Mouse (Mus musculus): ENCODE results near the gene Fam186a.
"Not testable (repeated sequence)": the region's sequence is repeated elsewhere in the genome, so short reads cannot be mapped to it uniquely, and the experiment has no call there.

The Fam186a gene

DNA sequence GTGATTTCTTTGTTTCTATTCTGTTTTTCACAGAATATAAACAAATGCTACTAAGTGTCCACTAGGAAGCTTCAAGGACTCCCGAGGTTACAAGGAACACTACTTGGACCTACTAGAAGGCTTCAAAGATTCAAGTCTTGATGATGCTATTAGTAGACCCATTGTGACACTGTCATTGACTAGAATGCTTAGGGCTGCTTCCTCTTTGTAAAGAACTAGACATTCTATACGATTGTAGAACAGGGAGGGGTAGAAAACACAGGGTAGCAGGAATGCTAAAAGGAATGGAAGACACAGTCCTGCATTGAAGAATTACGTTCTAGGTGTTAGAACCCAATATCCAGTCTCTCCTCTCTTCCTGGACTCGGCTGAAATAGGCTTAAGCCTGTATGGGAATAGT is at the start of gene Fam186a:
TSS of gene Fam186a (minus strand) at position 101 of the 400 bp plus-strand sequence.
- no peak for DNase-seq

- DNase-seq, result no peak
Observed at GRCm38 (mm10) chr15:100006180-100006579, 39.3 kb upstream of the Fam186a start.

- no peak for DNase-seq
Observed at GRCm38 (mm10) chr15:100004677-100005273, 37.9 kb upstream of the Fam186a start.

GRCm38 (mm10) chr15:99999390-99999789 is 32.5 kb upstream of the Fam186a start:
- no peak for DNase-seq

GRCm38 (mm10) chr15:99997114-99997804 is 30.4 kb upstream of the Fam186a start:
- no peak for DNase-seq

DNA sequence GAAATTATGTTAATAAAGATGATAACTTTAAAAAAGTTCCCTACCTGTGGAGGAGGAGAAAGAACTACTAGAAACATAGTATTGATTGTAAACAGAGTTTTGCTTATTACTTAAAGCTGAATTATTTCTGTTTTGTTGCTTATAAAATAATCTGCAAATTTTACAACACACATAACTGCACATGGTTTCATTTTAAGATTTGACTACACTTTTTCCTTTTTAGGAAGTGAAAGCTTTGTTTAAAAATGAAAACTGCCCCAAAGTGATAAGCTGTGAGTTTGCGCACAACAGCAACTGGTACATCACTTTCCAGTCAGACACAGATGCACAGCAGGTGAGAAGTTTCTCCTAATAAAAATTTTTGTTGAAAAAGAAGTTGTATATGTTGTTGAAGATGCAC is 26.2 kb upstream of the Fam186a start:
- DNase-seq, result no peak

DNA sequence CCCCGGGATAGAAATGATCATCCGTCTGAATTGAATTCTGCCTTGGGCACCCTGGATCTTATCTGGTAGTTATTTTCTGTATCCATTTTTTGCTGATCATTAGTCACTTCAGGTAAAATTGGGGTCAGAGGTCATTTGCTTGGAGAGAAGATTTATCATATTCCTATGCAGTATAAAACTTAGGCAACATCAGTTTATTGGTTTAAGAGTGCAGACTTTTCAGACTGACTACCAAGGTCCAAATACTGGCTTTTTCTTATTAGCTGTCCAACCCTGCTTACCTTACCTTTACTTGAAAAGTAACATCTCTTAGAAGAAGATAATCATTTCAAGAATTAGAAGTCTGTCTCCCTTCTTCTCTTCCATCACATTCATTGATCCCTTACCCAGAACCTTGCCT is 12.9 kb upstream of the Fam186a start:
- no peak for DNase-seq

GRCm38 (mm10) chr15:99979266-99979665 is 12.4 kb upstream of the Fam186a start:
- DNase-seq, result no peak

- not testable (repeated sequence) for DNase-seq
Observed at GRCm38 (mm10) chr15:99976121-99976520, 9.3 kb upstream of the Fam186a start.

- DNase-seq, result no peak
Observed at GRCm38 (mm10) chr15:99974476-99975220, 7.8 kb upstream of the Fam186a start.

DNA sequence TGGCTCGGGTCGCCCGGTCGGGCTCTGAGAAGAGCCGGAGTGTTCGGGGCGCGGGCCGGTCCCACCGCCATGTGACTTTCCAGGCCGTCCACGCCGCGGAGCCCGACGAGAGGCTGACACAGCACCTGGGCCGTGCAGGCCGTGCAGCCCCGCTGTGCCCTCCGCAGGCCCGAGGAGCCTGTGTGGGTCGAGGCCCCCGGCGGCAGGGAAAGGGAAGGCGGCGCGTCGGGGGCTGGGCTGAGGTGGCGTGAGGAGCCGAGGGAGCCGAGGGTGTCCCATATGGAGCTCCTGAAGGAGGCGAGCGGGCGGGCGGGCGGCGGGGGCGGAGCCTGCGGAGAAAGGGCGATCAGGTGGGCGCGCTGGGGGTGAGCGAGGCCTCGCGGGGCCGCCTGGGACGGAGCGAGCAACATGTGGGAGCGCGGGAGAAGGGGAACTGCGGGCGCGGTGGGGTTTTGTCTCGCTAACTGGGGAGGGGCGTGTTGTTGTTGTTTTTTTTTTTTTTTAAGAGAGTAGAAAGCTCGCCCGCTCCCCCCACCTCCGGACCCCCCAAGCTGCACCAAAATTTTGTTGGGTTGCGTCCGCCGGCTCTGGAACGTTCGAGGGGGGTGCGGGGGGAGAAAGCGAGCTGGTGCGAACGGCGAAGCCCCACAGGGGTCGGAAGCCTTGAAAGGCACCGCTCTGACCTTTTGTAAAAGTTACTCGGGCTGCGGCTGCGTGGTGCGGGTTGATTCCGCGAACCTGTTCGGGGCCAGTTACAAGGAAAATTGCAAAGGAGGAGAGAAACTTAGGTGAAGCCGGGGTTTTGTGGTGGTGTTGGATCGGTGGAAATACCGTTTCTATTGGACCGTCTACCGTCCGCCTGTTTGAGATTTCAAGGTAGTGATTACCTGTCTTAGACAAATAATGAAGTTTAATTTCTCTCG is 6.4 kb upstream of the Fam186a start:
- peak; percentile 28 for DNase-seq

DNA sequence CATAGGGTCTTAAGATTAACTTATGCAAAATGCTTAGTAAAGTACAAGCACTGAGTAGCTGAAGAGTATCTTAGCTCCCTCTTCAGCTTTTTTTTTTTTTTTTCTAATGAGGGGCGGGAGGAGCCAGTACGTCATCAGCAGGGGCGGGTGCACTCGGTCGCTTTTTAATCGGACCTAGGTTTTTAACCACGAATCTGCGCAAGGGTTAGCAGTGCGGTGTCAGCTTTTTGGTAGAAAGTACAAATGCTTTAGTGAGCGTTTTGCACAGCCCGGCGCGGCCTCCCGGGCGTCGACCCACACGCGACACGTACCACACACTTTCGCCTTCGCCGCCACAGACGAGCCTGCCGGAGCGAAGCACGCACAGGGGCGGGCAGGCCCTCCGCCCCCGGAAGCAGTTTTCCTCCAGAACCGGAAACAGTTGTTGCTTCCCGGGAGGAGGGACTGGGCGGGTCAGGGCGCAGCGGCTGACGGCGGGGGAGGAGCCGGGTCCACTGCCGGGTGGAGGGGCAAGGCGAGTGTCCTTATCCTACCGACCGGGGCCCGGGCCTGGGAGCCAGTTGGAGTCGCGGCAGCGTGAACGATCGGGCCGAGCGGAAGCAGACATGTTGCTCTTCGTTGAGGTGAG is 5.6 kb upstream of the Fam186a start:
- peak; percentile 97 for DNase-seq

DNA sequence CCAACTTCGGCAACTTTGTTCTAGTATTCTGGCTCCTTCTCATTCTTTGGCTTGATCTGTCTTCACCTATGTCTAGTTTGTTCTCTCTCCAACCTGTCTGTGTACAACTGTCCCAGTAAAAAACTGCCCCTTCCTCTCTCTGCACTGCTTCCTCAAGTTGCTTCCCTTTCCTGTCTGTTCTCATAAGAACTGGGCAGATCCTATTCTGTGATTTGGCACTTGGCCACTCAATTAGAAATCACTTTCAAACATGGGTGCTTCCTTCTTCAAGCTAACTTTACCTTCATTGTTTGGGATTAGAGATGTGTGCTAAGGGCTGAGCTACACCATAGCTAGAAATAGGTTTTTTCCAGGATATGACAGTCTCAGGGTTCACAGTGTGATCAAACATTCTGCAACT is 3.7 kb upstream of the Fam186a start:
- peak; percentile 60 for DNase-seq

GRCm38 (mm10) chr15:99969765-99970164 is 2.9 kb upstream of the Fam186a start, which contains the start of gene Larp4:
Larp4 (plus strand) TSS chr15:99970065.
- DNase-seq, result not testable (repeated sequence)

DNA sequence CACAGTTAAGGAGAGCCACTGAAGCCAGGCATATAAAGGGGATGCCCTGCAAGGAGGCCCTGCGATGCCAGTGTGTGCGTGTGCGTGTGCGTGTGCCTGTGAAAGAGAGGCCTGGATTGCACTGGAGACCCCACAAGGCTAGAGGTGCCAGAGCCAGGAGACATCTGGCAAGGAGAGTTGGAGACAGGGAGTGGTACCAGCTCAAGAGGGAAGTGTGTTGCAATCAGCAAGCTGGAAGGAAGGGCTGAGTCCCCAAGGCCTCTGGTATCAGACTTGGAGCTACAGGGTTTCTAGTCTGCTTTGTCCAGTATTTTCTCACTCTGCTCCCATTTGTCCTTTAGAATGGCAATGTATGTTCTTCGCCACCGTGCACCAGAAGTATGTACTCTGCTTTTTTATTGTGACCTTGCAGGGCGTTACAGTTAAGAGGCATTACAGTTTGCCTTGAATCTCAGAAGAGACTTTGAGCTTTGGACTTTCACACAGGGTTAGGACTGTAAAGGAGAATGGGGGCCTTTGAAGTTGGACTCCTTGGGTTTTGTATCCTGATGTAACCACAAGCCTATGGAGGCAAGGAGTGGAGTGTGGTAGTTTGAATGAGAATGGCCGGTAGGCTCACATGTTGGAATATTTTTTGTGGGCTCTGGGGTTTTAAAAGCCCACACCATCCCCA is 1.6 kb downstream of the Fam186a start:
- peak; percentile 68 for DNase-seq

GRCm38 (mm10) chr15:99955324-99955723 is 11.5 kb downstream of the Fam186a start:
- DNase-seq, result no peak

GRCm38 (mm10) chr15:99940970-99941630 is 25.8 kb downstream of the Fam186a start:
- DNase-seq, result no peak

GRCm38 (mm10) chr15:99940426-99940825 is 26.4 kb downstream of the Fam186a start:
- DNase-seq, result no peak

DNA sequence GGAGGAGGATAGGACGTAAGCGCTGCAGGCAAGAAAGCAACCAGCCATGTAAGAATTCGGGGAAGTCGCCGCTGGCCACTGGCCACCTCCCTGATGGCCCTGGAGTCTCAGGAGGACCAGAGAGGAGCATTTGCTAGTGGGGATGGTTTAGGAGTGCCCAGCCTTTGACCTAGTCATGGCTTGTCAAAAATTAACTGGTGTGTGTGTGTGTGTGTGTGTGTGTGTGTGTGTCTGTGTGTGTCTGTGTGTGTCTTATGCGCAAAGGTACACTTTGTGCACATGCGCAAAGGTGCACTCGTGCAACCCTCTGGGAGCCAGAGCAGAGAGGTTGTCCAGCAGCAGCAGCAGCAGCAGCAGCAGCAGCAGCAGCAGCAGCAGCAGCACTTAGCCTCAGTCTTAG is 29.0 kb downstream of the Fam186a start:
- no peak for DNase-seq

GRCm38 (mm10) chr15:99936659-99937058 is 30.2 kb downstream of the Fam186a start:
- DNase-seq, result no peak

DNA sequence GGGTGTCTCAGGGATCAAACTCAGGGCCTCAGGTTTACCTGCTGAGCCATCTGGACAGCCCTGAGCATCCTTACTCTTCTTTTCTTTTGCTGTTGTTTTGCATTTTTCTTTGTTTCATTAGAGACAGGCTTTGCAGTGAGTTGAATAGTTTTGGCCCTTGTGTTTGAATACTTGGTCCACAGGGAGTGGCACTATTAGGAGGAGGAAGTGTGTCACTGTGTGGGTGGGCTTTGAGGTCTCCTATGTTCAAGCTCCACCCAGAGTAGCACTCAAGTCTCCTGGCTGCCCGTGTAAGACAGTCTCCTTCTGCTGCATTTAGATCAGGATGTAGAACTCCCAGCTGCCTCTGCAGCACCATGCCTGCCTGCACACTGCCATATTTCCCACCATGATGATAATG is 32.4 kb downstream of the Fam186a start:
- no peak for DNase-seq
